Mouse (Mus musculus) left cerebral cortex, adult 2 months (tissue): ENCODE measurements around the gene Acot8. TPM values are rescaled to one million over a fixed set of nuclear protein-coding genes. Genes with fewer than 3 reads are reported as not detected.
A peak's percentile ranks its signal among the peaks of the same experiment; 100 is the strongest.
"Not testable (repeated sequence)": the region's sequence is repeated elsewhere in the genome, so short reads cannot be mapped to it uniquely, and the experiment has no call there.

Source experiments
- DNase-seq, 2 experiments: peaks; one replicate each; pipeline ENCODE4 v3.0.0; 2021 to 2022; ENCODE audit warnings: low spot score in 2 of 2, mixed read lengths in 1 of 2; ENCODE audit errors: extremely low spot score in 1 of 2
- H3K27ac ChIP-seq: fragments of 200-600 bp; 2 replicates; pipeline ENCODE4 v1.8.1; 2022
- H3K4me3 ChIP-seq: fragments of 200-600 bp; 2 replicates; pipeline ENCODE4 v1.8.1; 2022
- CTCF ChIP-seq: fragments of 200-600 bp; IDR thresholded peaks from 2 replicates; pipeline ENCODE4 v1.8.1; 2022; ENCODE audit warnings: antibody characterized with exemption, mild to moderate bottlenecking, moderate library complexity
- intact Hi-C: fragments of 180-260 bp; cut with DNase I; formaldehyde crosslinking; loops from one replicate; pipeline ENCODE4 v1.15.1; 2025
- total RNA-seq, 2 experiments: library from RNA; stranded (reverse); gene quantifications; 2 replicates each; pipeline ENCODE4 v1.2.3; 2021

Acot8 gene
- total RNA-seq, 2 experiments from 2014 or later, result 26.6 to 28.3 TPM

DNA sequence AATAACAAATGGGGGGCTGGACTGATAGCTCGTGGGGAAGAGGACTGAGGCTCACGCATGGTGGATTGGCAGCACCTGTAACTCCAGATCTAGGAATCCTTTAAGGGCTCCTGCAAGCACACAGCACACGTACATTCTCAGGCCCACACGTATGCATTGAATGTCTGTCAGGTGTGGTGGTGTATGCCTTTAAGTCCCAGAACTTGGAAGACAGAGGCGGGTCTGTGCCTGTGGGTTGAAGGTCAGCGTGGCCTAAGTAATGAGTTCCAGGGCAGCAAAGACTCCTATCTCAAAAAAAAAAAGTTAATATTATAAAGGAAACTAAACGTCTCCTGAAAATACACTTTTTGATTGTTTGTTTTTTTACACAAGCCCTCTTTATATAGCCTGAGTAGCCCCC, 1.9 kb upstream of the Acot8 start:
- DNase-seq, result no peak
- H3K4me3 ChIP-seq, result no peak overlapping the region
- intact Hi-C loops, result no loop called here
- no peak for TF ChIP-seq CTCF
- H3K27ac ChIP-seq, result no peak overlapping the region

DNA sequence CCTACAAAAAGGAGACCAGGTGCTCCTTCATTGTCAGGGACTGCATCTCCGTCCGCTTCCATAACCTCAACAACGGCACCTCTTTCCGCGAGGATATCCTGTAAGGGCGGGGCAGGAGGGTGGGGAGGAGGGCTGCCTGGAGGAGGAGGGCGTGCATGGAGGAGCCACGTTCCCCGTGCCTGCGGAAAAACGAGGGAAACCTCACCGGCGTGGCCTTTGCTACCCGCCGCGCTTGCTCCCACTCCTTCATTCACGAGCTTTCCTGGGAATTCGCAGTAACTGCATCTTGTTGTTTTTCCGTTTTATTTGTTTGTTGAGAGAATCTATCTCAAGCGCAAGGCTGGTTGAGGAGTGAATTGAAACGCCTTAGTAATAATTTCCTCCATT, 643 bp upstream of the Acot8 start:
- DNase-seq, result peak in 1 of 2 experiments; percentile 32
- no peak for TF ChIP-seq CTCF
- Histone ChIP-seq H3K4me3 (peak overlapping the region; percentile 77), H3K27ac (peak overlapping the region; percentile 88)
- intact Hi-C loops, result loop anchor here (2.0 kb wide), 1 partner anchor 17 kb away; the partner anchor contains the start of gene Zswim1

GRCm38 (mm10) chr2:164803921-164804313, 765 bp downstream of the Acot8 start:
- Histone ChIP-seq H3K4me3 (peak overlapping the region; percentile 77), H3K27ac (no peak overlapping the region)
- DNase-seq, result no peak
- intact Hi-C loops, result loop anchor here (2.0 kb wide), 1 partner anchor 19 kb away; the partner anchor contains the start of gene Zswim1
- TF ChIP-seq CTCF, result no peak; the same call in 1 of the 2 replicates

DNA sequence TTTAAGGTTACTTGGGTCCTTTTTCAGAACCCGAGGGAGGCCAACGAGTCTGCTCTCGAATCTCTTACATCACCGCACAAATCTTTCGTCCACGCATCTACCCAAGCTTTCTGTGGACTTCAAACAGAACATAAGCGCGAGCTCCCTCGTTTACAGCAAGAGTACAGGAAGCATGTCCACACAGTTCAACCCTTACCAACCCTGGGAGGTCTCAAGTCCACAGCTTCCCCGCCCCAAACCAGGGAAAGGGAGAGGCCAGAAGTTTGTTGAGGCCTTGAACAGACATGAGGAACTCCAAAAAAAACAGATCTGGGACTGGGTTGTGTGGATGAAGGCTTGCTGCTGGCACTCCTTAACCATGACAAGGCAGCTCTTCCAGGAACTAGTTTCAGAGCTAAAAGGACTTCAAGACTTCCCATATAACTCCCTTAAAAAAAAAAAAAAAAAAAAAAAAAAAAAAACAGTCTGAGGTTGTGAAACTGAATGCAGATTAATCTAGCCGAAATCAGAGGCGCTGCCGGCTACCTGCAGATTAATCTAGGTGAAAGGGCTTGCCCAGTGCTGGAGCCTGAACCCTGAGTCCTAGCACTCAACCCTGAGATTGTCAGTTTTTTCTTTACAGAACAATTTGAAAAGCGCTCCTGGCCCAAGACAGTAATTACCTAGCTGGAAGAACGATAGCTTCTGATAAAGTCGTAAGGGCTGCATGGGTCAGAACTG, 1.3 kb downstream of the Acot8 start:
- no peak for TF ChIP-seq CTCF
- peak overlapping the region; percentile 77 for H3K4me3 ChIP-seq
- H3K27ac ChIP-seq, result no peak overlapping the region
- intact Hi-C loops, result no loop called here
- DNase-seq, result no peak

- Histone ChIP-seq H3K4me3 (no peak overlapping the region), H3K27ac (no peak overlapping the region)
- intact Hi-C loops, result no loop called here
- no peak for DNase-seq
- no peak for TF ChIP-seq CTCF
These were observed 4.3 kb downstream of the Acot8 start for GRCm38 (mm10) chr2:164800252-164801004.

DNA sequence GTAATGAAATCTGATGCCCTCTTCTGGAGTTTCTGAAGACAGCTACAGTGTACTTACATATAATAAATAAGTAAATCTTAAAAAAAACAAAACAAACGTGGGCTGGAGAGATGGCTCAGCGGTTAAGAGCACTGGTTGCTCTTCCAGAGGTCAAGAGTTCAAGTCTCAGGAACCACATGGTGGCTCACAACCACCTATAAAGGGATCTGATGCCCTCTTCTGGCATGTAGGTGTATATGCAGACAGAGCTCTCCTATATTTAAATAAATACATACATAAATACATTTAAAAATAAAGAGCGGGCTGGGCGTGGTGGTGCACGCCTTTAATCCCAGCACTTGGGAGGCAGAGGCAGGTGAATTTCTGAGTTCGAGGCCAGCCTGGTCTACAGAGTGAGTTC, 6.1 kb downstream of the Acot8 start:
- TF ChIP-seq CTCF, result peak; percentile 44
- H3K27ac ChIP-seq, intact Hi-C loops, DNase-seq, H3K4me3 ChIP-seq: not testable (repeated sequence)

GRCm38 (mm10) chr2:164795868-164796267, 8.8 kb downstream of the Acot8 start:
- Histone ChIP-seq H3K27ac (no peak overlapping the region), H3K4me3 (no peak overlapping the region)
- no peak for DNase-seq
- intact Hi-C loops, result no loop called here
- TF ChIP-seq CTCF, result no peak

- H3K27ac ChIP-seq, result no peak overlapping the region
- DNase-seq, result peak; percentile 75 to 80
- peak; percentile 91 for TF ChIP-seq CTCF
- intact Hi-C loops, result no loop called here
- no peak overlapping the region for H3K4me3 ChIP-seq
These were observed 10.4 kb downstream of the Acot8 start for GRCm38 (mm10) chr2:164794293-164794692.

- intact Hi-C loops, result no loop called here
- TF ChIP-seq CTCF, result no peak
- DNase-seq, result no peak
- H3K27ac ChIP-seq, result no peak overlapping the region
- no peak overlapping the region for H3K4me3 ChIP-seq
These were observed 10.9 kb downstream of the Acot8 start for GRCm38 (mm10) chr2:164793772-164794171.

DNA sequence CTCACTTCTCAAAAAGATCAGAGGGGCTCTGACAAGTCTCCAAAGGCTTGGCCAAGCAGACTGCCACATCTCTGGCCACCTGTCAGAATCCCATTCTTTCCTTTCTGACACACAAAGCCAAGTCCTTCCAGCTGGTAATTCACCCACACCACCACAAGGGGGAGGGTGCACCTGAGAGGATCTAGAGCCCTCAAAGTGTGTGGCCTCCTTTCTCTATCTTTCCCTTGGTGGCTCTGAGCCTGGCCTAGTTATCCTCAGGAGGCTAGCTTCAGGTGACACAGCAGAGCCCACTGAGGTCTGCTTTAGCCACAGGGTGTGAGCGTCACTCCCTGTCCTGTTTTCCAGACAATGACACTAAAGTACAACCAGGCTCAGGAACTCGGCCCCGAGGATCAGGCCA, 11.4 kb downstream of the Acot8 start:
- Histone ChIP-seq H3K4me3 (no peak overlapping the region), H3K27ac (no peak overlapping the region)
- intact Hi-C loops, result no loop called here
- peak in 1 of 2 experiments; percentile 62 for DNase-seq
- TF ChIP-seq CTCF, result peak; percentile 78

- Histone ChIP-seq H3K4me3 (no peak overlapping the region), H3K27ac (no peak overlapping the region)
- DNase-seq, result no peak
- TF ChIP-seq CTCF, result no peak
- intact Hi-C loops, result no loop called here
These were observed 12.1 kb downstream of the Acot8 start for GRCm38 (mm10) chr2:164792400-164793190.

DNA sequence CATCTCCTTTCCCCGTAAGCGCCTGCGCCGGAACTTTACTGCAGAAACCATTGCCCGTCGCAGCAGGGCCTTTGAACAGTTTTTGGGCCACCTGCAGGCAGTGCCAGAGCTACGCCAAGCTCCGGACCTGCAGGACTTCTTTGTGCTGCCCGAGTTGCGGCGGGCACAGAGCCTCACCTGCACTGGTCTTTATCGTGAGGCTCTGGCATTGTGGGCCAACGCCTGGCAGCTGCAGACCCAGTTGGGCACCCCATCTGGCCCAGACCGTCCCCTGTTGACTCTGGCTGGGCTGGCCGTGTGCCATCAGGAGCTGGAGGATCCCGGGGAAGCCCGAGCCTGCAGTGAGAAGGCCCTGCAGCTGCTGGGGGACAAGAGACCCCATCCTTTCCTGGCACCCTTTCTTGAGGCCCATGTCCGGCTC, 12.8 kb downstream of the Acot8 start:
- no peak for DNase-seq
- intact Hi-C loops, result no loop called here
- Histone ChIP-seq H3K27ac (no peak overlapping the region), H3K4me3 (no peak overlapping the region)
- no peak for TF ChIP-seq CTCF
